Mouse (Mus musculus): ENCODE data around the gene Ifnz. TPM values are rescaled to one million over a fixed set of nuclear protein-coding genes. Genes with fewer than 3 reads are reported as not detected.
"Not testable (repeated sequence)": the region's sequence is repeated elsewhere in the genome, so short reads cannot be mapped to it uniquely, and the experiment has no call there.

Ifnz gene
- polyA plus RNA-seq, 1 experiment from 2014 or later, result not detected

- not testable (repeated sequence) for H3K9ac ChIP-seq; H3K4me1 ChIP-seq; H3K4me2 ChIP-seq; H3K27me3 ChIP-seq (replicated peaks); ATAC-seq; H3K4me3 ChIP-seq; H3K9me3 ChIP-seq (replicated peaks); H3K36me3 ChIP-seq; H3K27ac ChIP-seq
- WGBS (ENCODE audit: insufficient replicate concordance), result 0% methylated on average over 21 of the region's 52 CpGs
These were observed 12.2 kb downstream of the Ifnz start, which contains the start of gene Gm13275 for GRCm38 (mm10) chr4:88793936-88794675. Gene Gm13275 (plus strand): TSS chr4:88794487.

- not testable (repeated sequence) for H3K4me2 ChIP-seq; H3K9me3 ChIP-seq (replicated peaks); H3K4me1 ChIP-seq; H3K27ac ChIP-seq; H3K4me3 ChIP-seq; H3K9ac ChIP-seq; H3K36me3 ChIP-seq; ATAC-seq; H3K27me3 ChIP-seq (replicated peaks)
- WGBS (ENCODE audit: insufficient replicate concordance), result no CpG with 5 or more reads among the region's 28 CpGs
These were observed 15.2 kb downstream of the Ifnz start, which contains the start of gene Gm13279 for GRCm38 (mm10) chr4:88797097-88797496. Gene Gm13279 (plus strand): TSS chr4:88797397.

- WGBS (ENCODE audit: insufficient replicate concordance), result 8% methylated on average over 5 of the region's 7 CpGs
These were observed 17.4 kb downstream of the Ifnz start, which contains the start of gene Gm13285 for GRCm38 (mm10) chr4:88799365-88799764. Gene Gm13285 (plus strand): TSS chr4:88799665.

GRCm38 (mm10) chr4:88802954-88803353 lies 21.0 kb downstream of the Ifnz start, which contains the start of gene Gm13287:
Gene Gm13287 (plus strand): TSS chr4:88803254.
- H3K27me3 ChIP-seq (replicated peaks); H3K9ac ChIP-seq; H3K36me3 ChIP-seq; H3K4me1 ChIP-seq; ATAC-seq; H3K9me3 ChIP-seq (replicated peaks); H3K4me3 ChIP-seq; H3K27ac ChIP-seq: not testable (repeated sequence)
- H3K4me2 ChIP-seq, result peak within 1 kb of the TSS; percentile 47
- no CpG with 5 or more reads among the region's 29 CpGs for WGBS (ENCODE audit: insufficient replicate concordance)

More at GRCm38 (mm10) chr4:88799365-88799764, 17.4 kb downstream of the Ifnz start, which contains the start of gene Gm13285:
- H3K27ac ChIP-seq; H3K36me3 ChIP-seq; H3K9ac ChIP-seq; H3K9me3 ChIP-seq (replicated peaks); H3K4me2 ChIP-seq; H3K27me3 ChIP-seq (replicated peaks); H3K4me3 ChIP-seq; ATAC-seq; H3K4me1 ChIP-seq: not testable (repeated sequence)

GRCm38 (mm10) chr4:88805231-88805630 lies 23.3 kb downstream of the Ifnz start, which contains the start of gene Gm13288:
Gene Gm13288 (plus strand): TSS chr4:88805531.
- H3K9me3 ChIP-seq (replicated peaks); H3K9ac ChIP-seq; H3K36me3 ChIP-seq; ATAC-seq; H3K4me3 ChIP-seq; H3K4me1 ChIP-seq; H3K27ac ChIP-seq: not testable (repeated sequence)
- WGBS (ENCODE audit: insufficient replicate concordance), result no CpG with 5 or more reads among the region's 8 CpGs
- H3K27me3 ChIP-seq (replicated peaks), result peaks cover 12% of the 10 kb centered on the region
- H3K4me2 ChIP-seq, result peak within 1 kb of the TSS; percentile 50

GRCm38 (mm10) chr4:88805761-88806160 lies 23.8 kb downstream of the Ifnz start:
- H3K36me3 ChIP-seq, result not testable (repeated sequence)

GRCm38 (mm10) chr4:88815928-88816327 lies 34.0 kb downstream of the Ifnz start, which contains the start of gene Ifna7:
Gene Ifna7 (plus strand): TSS chr4:88816228.
- Histone ChIP-seq H3K9ac (no peak within 1 kb of the TSS), H3K27ac (no peak within 1 kb of the TSS), H3K4me3 (no peak within 1 kb of the TSS), H3K4me1 (no peaks in the 10 kb centered on the region), H3K36me3 (no peaks in the 10 kb centered on the region), H3K27me3 (replicated peaks) (peaks cover 4% of the 10 kb centered on the region; the same call in 1 of the 2 replicates), H3K4me2 (no peak within 1 kb of the TSS), H3K9me3 (replicated peaks) (no peaks in the 10 kb centered on the region)
- WGBS (ENCODE audit: insufficient replicate concordance), result 37% methylated on average over 3 of the region's 3 CpGs
- no peak for ATAC-seq

More at GRCm38 (mm10) chr4:88805761-88806160, 23.8 kb downstream of the Ifnz start:
- not testable (repeated sequence) for H3K4me1 ChIP-seq; H3K9ac ChIP-seq; H3K9me3 ChIP-seq (replicated peaks); H3K27ac ChIP-seq; H3K4me3 ChIP-seq; ATAC-seq
- Histone ChIP-seq H3K4me2 (peak overlapping the region; percentile 50), H3K27me3 (replicated peaks) (peaks cover 12% of the 10 kb centered on the region)
- WGBS (ENCODE audit: insufficient replicate concordance), result 4% methylated on average over 5 of the region's 34 CpGs

- WGBS (ENCODE audit: insufficient replicate concordance), result 45% methylated on average over 1 of the region's 1 CpGs
- Histone ChIP-seq H3K4me3 (no peak within 1 kb of the TSS), H3K27ac (no peak within 1 kb of the TSS), H3K4me1 (no peaks in the 10 kb centered on the region), H3K27me3 (replicated peaks) (peaks cover 4% of the 10 kb centered on the region; the same call in 1 of the 2 replicates), H3K9me3 (replicated peaks) (no peaks in the 10 kb centered on the region), H3K9ac (no peak within 1 kb of the TSS), H3K4me2 (no peak within 1 kb of the TSS), H3K36me3 (no peaks in the 10 kb centered on the region)
- ATAC-seq, result no peak
These were observed 37.7 kb downstream of the Ifnz start, which contains the start of gene Ifna11 for GRCm38 (mm10) chr4:88819659-88820058. Gene Ifna11 (plus strand): TSS chr4:88819959.

- Histone ChIP-seq H3K4me1 (no peaks in the 10 kb centered on the region), H3K9ac (no peak overlapping the region), H3K36me3 (no peaks in the 10 kb centered on the region), H3K9me3 (replicated peaks) (no peaks in the 10 kb centered on the region), H3K4me3 (no peak overlapping the region), H3K27me3 (replicated peaks) (0 out of 2 replicates have a peak, but pooled peaks cover 4% of the 10 kb centered on the region), H3K4me2 (no peak overlapping the region), H3K27ac (no peak overlapping the region)
- ATAC-seq, result no peak
- 20% methylated on average over 4 of the region's 4 CpGs for WGBS (ENCODE audit: insufficient replicate concordance)
These were observed 41.1 kb downstream of the Ifnz start for GRCm38 (mm10) chr4:88822995-88823394.

- H3K36me3 ChIP-seq; H3K27me3 ChIP-seq (replicated peaks); H3K4me1 ChIP-seq; H3K4me3 ChIP-seq; H3K4me2 ChIP-seq; ATAC-seq; H3K27ac ChIP-seq; H3K9ac ChIP-seq; H3K9me3 ChIP-seq (replicated peaks): not testable (repeated sequence)
These were observed 45.2 kb downstream of the Ifnz start, which contains the start of gene Ifna6 for GRCm38 (mm10) chr4:88827116-88827515. Gene Ifna6 (plus strand): TSS chr4:88827416.

GRCm38 (mm10) chr4:88830523-88830922 lies 48.6 kb downstream of the Ifnz start:
- H3K4me2 ChIP-seq, result no peak overlapping the region
- no peak overlapping the region for H3K9ac ChIP-seq
- H3K4me3 ChIP-seq, result no peak overlapping the region
- H3K36me3 ChIP-seq, result no peaks in the 10 kb centered on the region
- WGBS (ENCODE audit: insufficient replicate concordance), result 18% methylated on average over 4 of the region's 4 CpGs
- H3K4me1 ChIP-seq, result no peaks in the 10 kb centered on the region
- no peak overlapping the region for H3K27ac ChIP-seq
- no peak for ATAC-seq
- no peaks in the 10 kb centered on the region for H3K27me3 ChIP-seq (replicated peaks)
- no peaks in the 10 kb centered on the region for H3K9me3 ChIP-seq (replicated peaks)
